Mouse (Mus musculus): ENCODE measurements around the gene Klhl3. TPM values are rescaled to one million over a fixed set of nuclear protein-coding genes. Genes with fewer than 3 reads are reported as not detected.
"Not testable (repeated sequence)": the region's sequence is repeated elsewhere in the genome, so short reads cannot be mapped to it uniquely, and the experiment has no call there.

The Klhl3 gene
- polyA plus RNA-seq, 1 experiment from 2014 or later = 2.7 TPM

- Histone ChIP-seq H3K36me3 (ENCODE audit: insufficient read depth, low read length) (peaks cover 9% of the 10 kb centered on the region), H3K4me1 (ENCODE audit: insufficient read depth, low read depth, low read length) (no peaks in the 10 kb centered on the region), H3K4me2 (replicated peaks; ENCODE audit: low read depth, low read length) (no peak overlapping the region), H3K27ac (ENCODE audit: low read length) (no peak overlapping the region), H3K9ac (replicated peaks; ENCODE audit: low read depth) (no peak overlapping the region), H3K4me3 (ENCODE audit: low read depth, low read length) (no peak overlapping the region), H3K27me3 (replicated peaks; ENCODE audit: insufficient read depth, low read length) (no peaks in the 10 kb centered on the region), H3K9me3 (ENCODE audit: low read length) (no peaks in the 10 kb centered on the region)
- DNase-seq (ENCODE audit: low spot score) (no peak), ATAC-seq (no peak)
- no peak for TF ChIP-seq CTCF (IDR thresholded peaks at IDR 0.05)
- TF ChIP-seq EP300 (IDR thresholded peaks at IDR 0.05) = no peak
- 84% methylated on average over 2 of the region's 2 CpGs for WGBS
Measured at GRCm38 (mm10) chr13:58156031-58156430, 42.6 kb upstream of the Klhl3 start.

DNA sequence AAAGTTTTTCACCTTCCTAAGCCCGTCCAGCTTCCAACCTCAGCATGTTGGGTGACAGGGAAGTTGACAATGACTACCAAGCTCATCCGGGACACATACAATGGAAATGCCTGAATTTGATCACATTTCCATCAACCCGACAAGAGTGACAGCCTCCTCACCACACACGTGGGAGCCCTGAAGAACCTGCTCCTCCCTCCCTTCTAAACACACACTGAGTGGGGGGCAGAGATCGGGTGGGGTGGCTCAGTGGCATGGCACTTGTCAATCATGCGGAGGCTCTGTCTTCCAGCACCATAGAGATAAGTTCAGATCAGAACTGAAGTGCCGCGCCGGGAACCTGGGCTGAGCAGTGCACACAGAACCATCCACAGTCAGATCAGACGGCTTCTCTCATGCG lies 37.0 kb upstream of the Klhl3 start:
- Histone ChIP-seq H3K36me3 (ENCODE audit: insufficient read depth, low read length) (no peaks in the 10 kb centered on the region), H3K4me3 (ENCODE audit: low read depth, low read length) (no peak overlapping the region), H3K27ac (ENCODE audit: low read length) (no peak overlapping the region), H3K4me2 (replicated peaks; ENCODE audit: low read depth, low read length) (no peak overlapping the region), H3K27me3 (replicated peaks; ENCODE audit: insufficient read depth, low read length) (no peaks in the 10 kb centered on the region), H3K9me3 (ENCODE audit: low read length) (no peaks in the 10 kb centered on the region), H3K9ac (replicated peaks; ENCODE audit: low read depth) (no peak overlapping the region), H3K4me1 (ENCODE audit: insufficient read depth, low read depth, low read length) (no peaks in the 10 kb centered on the region)
- WGBS = 71% methylated on average over 11 of the region's 11 CpGs
- DNase-seq (ENCODE audit: low spot score) (no peak), ATAC-seq (no peak)
- TF ChIP-seq CTCF (IDR thresholded peaks at IDR 0.05) = no peak
- TF ChIP-seq EP300 (IDR thresholded peaks at IDR 0.05) = no peak

DNA sequence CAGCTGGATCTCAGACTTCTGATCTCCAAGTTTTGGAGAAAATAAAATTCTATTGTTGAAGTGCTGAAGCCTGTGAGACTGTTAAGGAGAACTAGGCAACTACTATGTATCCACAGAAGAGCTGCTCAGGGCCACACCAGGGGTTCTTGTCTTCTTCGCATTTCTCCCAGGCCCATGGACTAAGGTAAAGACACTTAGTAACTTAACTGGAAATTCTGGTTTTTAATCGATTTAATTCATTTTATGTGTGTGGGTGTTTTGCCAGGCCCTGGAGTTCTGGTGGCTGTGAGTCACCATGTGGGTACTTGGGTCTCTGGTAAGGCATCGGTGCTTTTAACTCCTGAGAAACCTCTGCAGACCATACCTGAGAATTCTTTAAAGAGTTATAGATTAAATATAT lies 36.2 kb upstream of the Klhl3 start:
- no peak overlapping the region for H3K9ac ChIP-seq (replicated peaks; ENCODE audit: low read depth)
- H3K36me3 ChIP-seq (ENCODE audit: insufficient read depth, low read length) = no peaks in the 10 kb centered on the region
- WGBS = 57% methylated on average over 3 of the region's 3 CpGs
- no peaks in the 10 kb centered on the region for H3K27me3 ChIP-seq (replicated peaks; ENCODE audit: insufficient read depth, low read length)
- no peak overlapping the region for H3K4me3 ChIP-seq (ENCODE audit: low read depth, low read length)
- H3K9me3 ChIP-seq (ENCODE audit: low read length) = no peaks in the 10 kb centered on the region
- ATAC-seq (no peak), DNase-seq (ENCODE audit: low spot score) (no peak)
- H3K4me2 ChIP-seq (replicated peaks; ENCODE audit: low read depth, low read length) = no peak overlapping the region
- TF ChIP-seq CTCF (IDR thresholded peaks at IDR 0.05) (no peak), EP300 (IDR thresholded peaks at IDR 0.05) (no peak)
- no peaks in the 10 kb centered on the region for H3K4me1 ChIP-seq (ENCODE audit: insufficient read depth, low read depth, low read length)
- H3K27ac ChIP-seq (ENCODE audit: low read length) = no peak overlapping the region

- Histone ChIP-seq H3K27ac (ENCODE audit: low read length) (no peak overlapping the region), H3K4me3 (ENCODE audit: low read depth, low read length) (no peak overlapping the region), H3K27me3 (replicated peaks; ENCODE audit: insufficient read depth, low read length) (no peaks in the 10 kb centered on the region), H3K9ac (replicated peaks; ENCODE audit: low read depth) (no peak overlapping the region), H3K4me1 (ENCODE audit: insufficient read depth, low read depth, low read length) (no peaks in the 10 kb centered on the region), H3K36me3 (ENCODE audit: insufficient read depth, low read length) (no peaks in the 10 kb centered on the region), H3K9me3 (ENCODE audit: low read length) (no peaks in the 10 kb centered on the region), H3K4me2 (replicated peaks; ENCODE audit: low read depth, low read length) (peak overlapping the region; percentile 61)
- peak; percentile 75 for ATAC-seq
- peak; percentile 83 for DNase-seq (ENCODE audit: low spot score)
- TF ChIP-seq EP300 (IDR thresholded peaks at IDR 0.05) (no peak), CTCF (IDR thresholded peaks at IDR 0.05) (peak; percentile 71)
- 17% methylated on average over 5 of the region's 5 CpGs for WGBS
Measured at GRCm38 (mm10) chr13:58149033-58149558, 35.7 kb upstream of the Klhl3 start.

DNA sequence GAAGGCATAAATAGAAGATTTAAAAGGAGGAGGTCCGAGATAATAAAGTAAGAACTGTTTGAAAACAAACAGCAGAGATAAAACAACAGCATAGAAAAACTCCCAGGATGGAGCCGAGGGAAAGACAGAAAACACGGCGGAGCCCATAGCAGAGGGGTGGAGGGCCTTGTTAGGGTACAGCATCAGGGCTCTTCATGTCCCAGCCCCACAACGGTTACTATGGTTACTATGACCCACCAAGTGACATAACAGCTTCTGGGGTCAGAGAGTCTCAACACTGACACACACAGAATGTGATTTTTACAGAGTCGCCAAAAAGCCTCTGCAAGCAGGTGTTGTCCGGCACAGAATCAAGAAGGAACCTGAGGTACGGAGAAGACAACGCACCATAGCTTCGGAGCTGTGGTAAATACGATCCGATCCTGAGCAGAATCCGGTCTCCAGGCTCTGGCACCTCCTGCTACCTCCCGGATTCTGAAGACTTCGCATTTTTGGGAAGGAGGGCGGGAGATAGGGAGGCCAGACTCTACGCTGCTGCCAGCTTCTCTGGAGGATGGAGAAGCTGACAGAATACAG lies 35.0 kb upstream of the Klhl3 start:
- Histone ChIP-seq H3K4me2 (replicated peaks; ENCODE audit: low read depth, low read length) (peak overlapping the region; percentile 61), H3K27me3 (replicated peaks; ENCODE audit: insufficient read depth, low read length) (no peaks in the 10 kb centered on the region), H3K9me3 (ENCODE audit: low read length) (no peaks in the 10 kb centered on the region), H3K27ac (ENCODE audit: low read length) (no peak overlapping the region), H3K4me1 (ENCODE audit: insufficient read depth, low read depth, low read length) (no peaks in the 10 kb centered on the region), H3K4me3 (ENCODE audit: low read depth, low read length) (peak overlapping the region; percentile 14), H3K36me3 (ENCODE audit: insufficient read depth, low read length) (no peaks in the 10 kb centered on the region), H3K9ac (replicated peaks; ENCODE audit: low read depth) (no peak overlapping the region)
- peak; percentile 93 for ATAC-seq
- DNase-seq (ENCODE audit: low spot score) = peak; percentile 81
- TF ChIP-seq CTCF (IDR thresholded peaks at IDR 0.05) (no peak), EP300 (IDR thresholded peaks at IDR 0.05) (no peak)
- 1% methylated on average over 17 of the region's 17 CpGs for WGBS

DNA sequence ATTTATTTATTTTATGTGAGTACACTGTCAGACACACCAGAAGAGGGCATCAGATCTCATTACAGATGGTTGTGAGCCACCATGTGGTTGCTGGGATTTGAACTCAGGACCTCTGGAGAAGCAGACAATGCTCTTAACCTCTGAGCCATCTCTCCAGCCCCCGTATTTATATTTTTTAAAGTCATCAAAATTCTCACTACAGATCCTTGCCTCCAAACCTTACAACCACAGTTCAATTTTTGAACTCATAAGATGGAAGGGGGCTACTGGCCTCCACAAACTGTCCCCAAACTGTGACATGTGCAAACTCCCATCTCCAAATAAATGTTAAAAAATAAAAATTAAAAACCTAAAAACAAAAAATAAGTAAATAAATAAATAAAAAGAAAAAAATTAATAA lies 34.4 kb upstream of the Klhl3 start:
- ATAC-seq (no peak), DNase-seq (ENCODE audit: low spot score) (no peak)

GRCm38 (mm10) chr13:58146603-58147002 lies 33.2 kb upstream of the Klhl3 start:
- not testable (repeated sequence) for H3K4me1 ChIP-seq (ENCODE audit: insufficient read depth, low read depth, low read length); DNase-seq (ENCODE audit: low spot score); ATAC-seq; H3K9ac ChIP-seq (replicated peaks; ENCODE audit: low read depth); H3K27ac ChIP-seq (ENCODE audit: low read length); H3K4me2 ChIP-seq (replicated peaks; ENCODE audit: low read depth, low read length); H3K9me3 ChIP-seq (ENCODE audit: low read length); H3K36me3 ChIP-seq (ENCODE audit: insufficient read depth, low read length); H3K4me3 ChIP-seq (ENCODE audit: low read depth, low read length); H3K27me3 ChIP-seq (replicated peaks; ENCODE audit: insufficient read depth, low read length)
- WGBS = 93% methylated on average over 8 of the region's 8 CpGs

More for the DNA sequence above, 34.4 kb upstream of the Klhl3 start:
- no peak overlapping the region for H3K4me3 ChIP-seq (ENCODE audit: low read depth, low read length)
- H3K27ac ChIP-seq (ENCODE audit: low read length) = no peak overlapping the region
- no peaks in the 10 kb centered on the region for H3K9me3 ChIP-seq (ENCODE audit: low read length)
- TF ChIP-seq EP300 (IDR thresholded peaks at IDR 0.05) = no peak
- no peaks in the 10 kb centered on the region for H3K27me3 ChIP-seq (replicated peaks; ENCODE audit: insufficient read depth, low read length)
- WGBS = 66% methylated on average over 1 of the region's 1 CpGs
- no peak overlapping the region for H3K9ac ChIP-seq (replicated peaks; ENCODE audit: low read depth)
- H3K4me1 ChIP-seq (ENCODE audit: insufficient read depth, low read depth, low read length) = no peaks in the 10 kb centered on the region
- H3K36me3 ChIP-seq (ENCODE audit: insufficient read depth, low read length) = no peaks in the 10 kb centered on the region
- no peak overlapping the region for H3K4me2 ChIP-seq (replicated peaks; ENCODE audit: low read depth, low read length)
